Mouse (Mus musculus) cortical plate, adult 2 months (tissue): ENCODE data around the gene Slc9a8. TPM values are rescaled to one million over a fixed set of nuclear protein-coding genes. Genes with fewer than 3 reads are reported as not detected.

ENCODE experiments used
- H3K27ac ChIP-seq: fragments of 200-500 bp; 2 replicates; pipeline ENCODE4 v1.5.1; 2012; ENCODE audit warnings: low read length, control low read depth, inconsistent platforms; ENCODE audit not compliant: insufficient read depth
- H3K4me1 ChIP-seq: fragments of 200-500 bp; 2 replicates; pipeline ENCODE4 v1.6.1; 2011; ENCODE audit warnings: low read length; ENCODE audit not compliant: control insufficient read depth, insufficient read depth
- H3K4me3 ChIP-seq: fragments of 200-500 bp; 2 replicates; pipeline ENCODE4 v1.5.1; 2011; ENCODE audit warnings: mild to moderate bottlenecking, low read length, control low read depth; ENCODE audit not compliant: insufficient read depth
- CTCF ChIP-seq: fragments of 200-500 bp; IDR thresholded peaks from 2 replicates; pipeline ENCODE4 v1.5.1; 2011; ENCODE audit warnings: mild to moderate bottlenecking, control low read depth, low read length; ENCODE audit not compliant: insufficient read depth; ENCODE audit errors: extremely low read depth
- POLR2A ChIP-seq: fragments of 200-500 bp; IDR thresholded peaks from 2 replicates; pipeline ENCODE4 v1.6.1; 2011; ENCODE audit warnings: mild to moderate bottlenecking, low read length, control low read depth; ENCODE audit not compliant: insufficient read depth; ENCODE audit errors: extremely low read depth
- polyA plus RNA-seq: library from polyadenylated mRNA; depleted of rRNA; stranded (reverse); fragments of >200 nt; gene quantifications from 2 replicates; pipeline ENCODE4 v1.2.3, GENCODE M21; 2012

Slc9a8 gene
- polyA plus RNA-seq, 1 experiment: 37.9 TPM

GRCm38 (mm10) chr2:167445911-167446780 is 24.6 kb downstream of the Slc9a8 start:
- no peaks in the 10 kb centered on the region for H3K4me1 ChIP-seq
- TF ChIP-seq CTCF (no peak), POLR2A (no peak)
- no peak overlapping the region for H3K27ac ChIP-seq
- no peak overlapping the region for H3K4me3 ChIP-seq

DNA sequence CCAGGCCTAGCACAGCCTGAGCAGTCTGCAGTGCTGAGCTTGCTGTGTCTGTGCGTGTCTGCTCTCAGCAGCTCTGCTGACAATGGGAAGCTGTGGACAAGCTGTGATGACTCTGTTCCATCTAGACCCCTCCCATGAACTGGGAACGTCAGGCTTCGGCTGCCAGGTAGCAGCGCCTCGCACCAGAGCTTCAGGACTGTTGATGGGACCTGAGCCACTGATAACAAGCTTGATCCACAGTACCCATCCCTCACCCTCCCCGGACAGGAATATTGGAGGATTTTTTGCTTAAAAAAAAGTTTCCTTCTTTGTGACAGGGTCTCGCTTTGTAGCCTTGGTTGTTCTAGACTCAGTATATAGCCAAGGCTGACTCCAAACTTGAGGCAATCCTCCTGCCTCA is 25.7 kb downstream of the Slc9a8 start:
- Histone ChIP-seq H3K4me3 (no peak overlapping the region), H3K4me1 (no peaks in the 10 kb centered on the region), H3K27ac (no peak overlapping the region)
- TF ChIP-seq CTCF: no peak
- TF ChIP-seq POLR2A: no peak

- no peak overlapping the region for H3K27ac ChIP-seq
- TF ChIP-seq POLR2A (no peak), CTCF (no peak)
- no peaks in the 10 kb centered on the region for H3K4me1 ChIP-seq
- H3K4me3 ChIP-seq: no peak overlapping the region
These were observed 26.1 kb downstream of the Slc9a8 start for GRCm38 (mm10) chr2:167447629-167448028.

DNA sequence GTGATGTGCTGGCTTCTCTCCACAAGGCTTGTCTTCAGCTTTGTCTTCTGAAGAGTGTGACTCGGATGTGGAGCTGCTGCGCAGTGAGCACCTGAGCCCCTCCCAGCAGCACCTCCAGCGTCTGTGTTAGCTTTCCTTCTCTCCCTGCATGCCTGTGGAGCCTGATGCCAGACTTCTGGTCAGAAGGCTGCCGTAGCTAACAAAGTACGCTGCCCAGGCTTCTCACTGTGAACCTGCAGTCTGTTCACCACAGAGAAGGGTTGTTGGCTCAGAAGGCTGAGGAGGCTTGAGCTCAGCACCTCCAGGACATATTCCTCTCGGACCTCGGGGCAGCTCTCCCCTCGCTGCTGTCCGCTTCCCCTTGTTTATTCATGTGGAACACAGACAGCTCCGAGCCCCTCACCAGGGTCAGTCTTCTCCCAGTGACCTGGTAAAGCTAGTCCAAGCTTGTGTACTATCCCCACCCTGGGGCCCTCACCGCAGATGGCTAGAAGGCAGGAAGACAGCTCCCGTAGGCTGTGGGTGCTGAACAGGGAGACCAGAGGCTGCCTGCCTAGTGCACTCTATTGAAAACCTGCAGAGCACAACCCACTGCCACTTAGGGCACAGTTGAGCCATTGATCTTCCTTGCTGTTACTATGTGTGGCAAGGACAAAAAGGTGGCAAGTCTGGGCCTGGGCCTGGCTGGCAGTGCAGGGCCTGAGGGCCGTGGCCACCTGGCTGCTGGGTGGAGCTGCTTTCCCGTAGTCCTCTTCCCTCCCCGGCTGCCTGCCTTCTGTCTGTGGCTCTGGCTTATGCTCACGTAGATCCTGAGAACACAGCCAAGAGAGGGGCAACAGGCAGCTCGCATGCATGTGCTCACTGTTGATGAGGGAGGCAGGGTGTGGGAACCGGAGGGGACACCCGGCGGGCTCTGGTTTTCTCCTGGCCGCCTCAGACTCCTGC is 28.1 kb downstream of the Slc9a8 start:
- Histone ChIP-seq H3K27ac (no peak overlapping the region), H3K4me1 (no peaks in the 10 kb centered on the region), H3K4me3 (no peak overlapping the region)
- TF ChIP-seq POLR2A (no peak), CTCF (no peak)

GRCm38 (mm10) chr2:167450647-167451046 is 29.1 kb downstream of the Slc9a8 start:
- Histone ChIP-seq H3K4me1 (no peaks in the 10 kb centered on the region), H3K4me3 (no peak overlapping the region), H3K27ac (no peak overlapping the region)
- TF ChIP-seq POLR2A (no peak), CTCF (no peak)

GRCm38 (mm10) chr2:167453814-167454213 is 32.3 kb downstream of the Slc9a8 start:
- no peak overlapping the region for H3K27ac ChIP-seq
- H3K4me1 ChIP-seq: no peaks in the 10 kb centered on the region
- TF ChIP-seq POLR2A: no peak
- no peak for TF ChIP-seq CTCF
- no peak overlapping the region for H3K4me3 ChIP-seq

DNA sequence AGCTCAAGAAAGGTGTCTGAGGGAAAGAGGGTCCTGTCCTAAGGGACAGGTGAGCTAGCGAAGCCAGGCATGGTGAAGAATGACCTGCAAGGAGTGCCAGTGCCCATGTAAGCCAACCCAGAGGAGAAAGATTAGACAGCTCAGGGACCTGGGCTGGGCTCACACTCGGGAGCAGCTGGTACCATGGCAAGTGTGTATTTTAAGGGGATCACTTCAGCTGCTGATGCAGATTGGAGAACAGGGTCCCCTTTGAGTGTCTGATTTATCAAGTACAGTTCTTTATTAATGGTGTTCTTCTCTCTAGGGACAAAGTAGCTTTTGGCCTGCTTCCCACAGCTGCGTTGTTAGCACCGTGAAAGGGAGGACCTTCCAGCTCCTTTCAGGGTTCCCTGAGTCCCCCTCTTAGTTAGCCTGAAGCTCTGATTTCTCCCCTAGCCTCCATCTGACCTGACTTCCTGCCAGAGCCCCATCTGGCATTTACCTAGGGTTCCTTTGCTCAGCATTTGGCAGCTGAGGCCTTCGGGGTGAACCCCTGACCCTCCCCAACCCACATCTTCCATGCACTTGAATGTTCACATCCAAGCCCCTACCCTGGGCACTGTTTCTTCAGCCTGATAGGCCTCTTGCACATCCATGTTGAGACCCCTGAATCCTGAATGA is 35.0 kb downstream of the Slc9a8 start:
- H3K4me1 ChIP-seq: no peaks in the 10 kb centered on the region
- no peak overlapping the region for H3K4me3 ChIP-seq
- no peak overlapping the region for H3K27ac ChIP-seq
- TF ChIP-seq POLR2A (no peak), CTCF (no peak)

- H3K4me1 ChIP-seq: no peaks in the 10 kb centered on the region
- TF ChIP-seq POLR2A (no peak), CTCF (no peak)
- no peak overlapping the region for H3K4me3 ChIP-seq
- no peak overlapping the region for H3K27ac ChIP-seq
These were observed 35.7 kb downstream of the Slc9a8 start for GRCm38 (mm10) chr2:167457213-167457612.

DNA sequence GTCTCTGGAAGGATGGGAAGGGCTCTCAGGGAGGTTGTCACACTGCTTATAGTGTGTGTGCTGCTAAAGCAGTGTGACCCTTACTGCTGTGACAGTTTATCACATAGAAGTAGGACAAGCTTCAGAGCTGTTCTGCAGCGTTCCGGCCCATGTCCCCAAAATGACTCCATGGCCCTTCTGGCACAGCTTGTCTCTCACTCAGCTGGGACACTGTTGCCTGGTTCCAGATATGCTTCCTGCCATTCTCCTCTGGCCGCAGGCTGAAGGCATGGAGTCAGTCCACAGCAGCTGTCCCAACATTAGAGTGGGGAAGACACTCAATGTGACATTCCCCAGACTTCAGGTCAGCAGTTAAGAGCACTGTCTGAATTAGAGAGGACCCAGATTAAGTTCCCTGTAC is 37.0 kb downstream of the Slc9a8 start:
- no peak overlapping the region for H3K27ac ChIP-seq
- no peak overlapping the region for H3K4me3 ChIP-seq

More for the DNA sequence above, 37.0 kb downstream of the Slc9a8 start:
- no peaks in the 10 kb centered on the region for H3K4me1 ChIP-seq
- TF ChIP-seq POLR2A (no peak), CTCF (no peak)
